Mouse (Mus musculus): ENCODE measurements around the gene Il4i1.

Il4i1 gene

GRCm38 (mm10) chr7:44835373-44836015 is 19.3 kb downstream of the Il4i1 start:
- no peak for TF ChIP-seq GATA4 (IDR thresholded peaks at IDR 0.05; ENCODE audit: insufficient replicate concordance, low read length)

- no peak for TF ChIP-seq GATA4 (IDR thresholded peaks at IDR 0.05; ENCODE audit: insufficient replicate concordance, low read length)
Observed at GRCm38 (mm10) chr7:44836016-44836404, 19.8 kb downstream of the Il4i1 start.

GRCm38 (mm10) chr7:44836423-44837053 is 20.4 kb downstream of the Il4i1 start:
- no peak for TF ChIP-seq GATA4 (IDR thresholded peaks at IDR 0.05; ENCODE audit: insufficient replicate concordance, low read length)

GRCm38 (mm10) chr7:44838073-44838472 is 21.9 kb downstream of the Il4i1 start:
- no peak for TF ChIP-seq GATA4 (IDR thresholded peaks at IDR 0.05; ENCODE audit: insufficient replicate concordance, low read length)

GRCm38 (mm10) chr7:44839171-44839490 is 22.9 kb downstream of the Il4i1 start:
- no peak for TF ChIP-seq GATA4 (IDR thresholded peaks at IDR 0.05; ENCODE audit: insufficient replicate concordance, low read length)

DNA sequence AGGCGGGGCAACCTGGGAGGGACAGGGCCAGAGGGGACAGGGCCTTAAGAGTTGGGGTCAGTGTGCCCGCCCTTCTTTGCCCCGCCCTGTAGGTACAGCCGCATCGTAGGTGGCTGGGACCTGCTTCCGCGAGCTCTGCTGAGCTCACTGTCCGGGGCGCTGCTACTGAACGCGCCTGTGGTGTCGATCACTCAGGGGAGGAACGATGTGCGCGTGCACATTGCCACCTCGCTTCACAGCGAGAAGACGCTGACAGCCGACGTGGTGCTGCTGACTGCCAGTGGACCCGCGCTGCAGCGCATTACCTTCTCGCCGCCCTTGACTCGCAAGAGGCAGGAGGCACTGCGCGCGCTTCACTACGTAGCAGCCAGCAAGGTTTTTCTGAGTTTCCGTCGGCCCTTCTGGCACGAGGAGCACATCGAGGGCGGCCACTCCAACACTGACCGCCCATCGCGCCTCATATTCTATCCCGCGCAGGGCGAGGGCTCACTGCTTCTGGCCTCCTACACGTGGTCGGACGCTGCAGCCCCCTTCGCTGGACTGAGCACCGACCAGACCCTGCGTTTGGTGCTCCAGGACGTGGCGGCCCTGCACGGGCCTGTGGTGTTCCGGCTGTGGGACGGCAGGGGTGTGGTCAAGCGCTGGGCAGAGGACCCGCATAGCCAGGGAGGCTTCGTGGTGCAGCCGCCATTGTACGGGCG is 23.5 kb downstream of the Il4i1 start:
- no peak for TF ChIP-seq GATA4 (IDR thresholded peaks at IDR 0.05; ENCODE audit: insufficient replicate concordance, low read length)

DNA sequence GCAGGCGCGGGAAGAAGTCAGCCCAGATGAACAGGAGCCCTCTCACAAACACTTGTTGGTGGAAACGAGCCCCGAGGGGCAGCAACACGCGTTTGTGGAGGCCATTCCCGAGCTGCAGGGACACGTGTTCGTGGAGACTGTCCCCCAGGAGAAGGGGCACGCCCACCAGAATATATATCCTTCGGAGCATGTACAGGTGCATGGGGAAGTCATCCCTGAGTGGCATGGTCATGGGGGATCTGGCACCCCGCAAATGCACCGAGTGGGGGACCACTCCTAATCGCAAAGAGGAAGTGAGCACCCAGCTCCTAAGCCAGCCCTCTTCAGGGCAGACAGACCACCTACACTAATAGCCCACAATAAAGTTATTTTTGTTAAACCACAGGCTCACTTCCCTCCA is 24.2 kb downstream of the Il4i1 start:
- no peak for TF ChIP-seq GATA4 (IDR thresholded peaks at IDR 0.05; ENCODE audit: insufficient replicate concordance, low read length)

DNA sequence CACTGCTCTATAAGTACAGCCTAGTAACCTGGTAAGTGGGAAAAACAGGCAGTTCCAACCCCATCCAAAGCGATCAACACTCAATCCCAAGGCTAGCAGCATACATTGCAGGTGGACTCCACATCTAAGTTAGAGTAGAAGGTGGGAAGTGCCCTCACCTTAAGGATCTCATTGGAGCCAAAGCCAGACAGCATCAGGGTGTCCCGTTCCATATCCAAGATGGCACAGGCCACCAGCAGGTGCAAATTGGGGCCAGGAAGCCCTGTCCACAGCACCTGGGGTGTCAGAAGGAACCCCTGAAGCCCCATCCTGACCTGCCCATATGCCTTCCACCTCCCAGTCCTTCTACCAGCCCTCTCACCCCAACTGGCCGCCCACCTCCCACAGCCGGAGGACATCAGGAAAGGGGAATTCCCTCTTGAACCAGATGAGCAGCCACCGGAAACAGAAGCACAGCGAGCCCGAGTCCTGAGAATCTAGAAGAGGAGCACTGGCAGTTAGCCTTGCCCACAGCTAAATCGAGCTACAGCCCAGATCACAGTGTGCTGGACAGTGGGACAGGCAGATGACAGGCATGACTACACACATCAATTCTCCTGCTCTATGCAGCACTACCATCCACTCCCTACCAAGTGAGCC is 25.8 kb downstream of the Il4i1 start:
- TF ChIP-seq GATA4 (IDR thresholded peaks at IDR 0.05; ENCODE audit: insufficient replicate concordance, low read length), result no peak

GRCm38 (mm10) chr7:44845006-44845405 is 28.8 kb downstream of the Il4i1 start:
- TF ChIP-seq GATA4 (IDR thresholded peaks at IDR 0.05; ENCODE audit: insufficient replicate concordance, low read length), result no peak

GRCm38 (mm10) chr7:44846804-44847203 is 30.6 kb downstream of the Il4i1 start:
- no peak for TF ChIP-seq GATA4 (IDR thresholded peaks at IDR 0.05; ENCODE audit: insufficient replicate concordance, low read length)

- no peak for TF ChIP-seq GATA4 (IDR thresholded peaks at IDR 0.05; ENCODE audit: insufficient replicate concordance, low read length)
Observed at GRCm38 (mm10) chr7:44847772-44848171, 31.6 kb downstream of the Il4i1 start.

DNA sequence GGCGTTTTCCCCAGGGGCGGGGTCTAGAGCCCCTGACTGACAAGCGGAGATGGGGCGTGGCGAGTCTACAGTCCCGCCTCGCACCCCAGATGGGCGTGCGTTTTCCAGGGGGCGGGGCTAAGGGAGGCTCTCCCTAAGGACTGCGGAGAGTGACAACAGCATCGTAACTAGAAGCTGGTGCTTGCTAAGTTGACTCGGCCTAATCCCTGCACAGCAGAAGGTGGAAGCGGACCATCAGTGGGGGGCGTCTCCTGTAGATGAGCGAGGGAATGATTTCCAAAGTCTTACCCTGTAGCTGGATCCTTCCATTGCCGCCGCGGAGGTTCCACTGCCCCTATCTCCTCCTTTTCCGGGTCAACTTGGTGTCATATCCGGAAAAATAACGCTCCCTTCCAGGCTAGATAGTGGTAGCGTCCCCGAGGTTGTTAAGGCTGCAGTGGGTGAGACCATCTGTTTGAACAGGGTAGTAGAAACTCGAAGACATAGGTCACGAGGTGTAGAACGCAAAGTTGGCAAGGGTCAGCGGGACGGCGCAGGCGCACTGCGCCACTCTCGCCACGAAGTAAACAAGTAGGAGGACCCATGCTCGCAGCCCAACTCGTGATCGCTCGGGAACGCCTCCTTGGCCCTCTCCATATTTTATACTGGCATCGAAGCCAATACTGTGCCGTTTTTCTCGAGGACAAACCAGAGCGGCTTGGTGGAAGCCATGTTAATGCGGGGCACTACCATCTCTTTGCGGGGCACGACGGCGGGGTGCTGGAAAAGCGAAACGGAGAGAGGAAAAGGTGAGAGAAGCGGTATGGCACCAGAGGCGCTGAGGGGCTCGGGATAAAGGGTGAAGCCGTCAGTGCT is 32.6 kb downstream of the Il4i1 start, which contains the start of the genes Akt1s1 and Tbc1d17:
Akt1s1 (plus strand) TSS at position 431 of the 855 bp plus-strand sequence.
Tbc1d17 (minus strand) TSS at position 519 of the 855 bp plus-strand sequence.
- peak; percentile 93; the same call in 1 of the 2 replicates for TF ChIP-seq GATA4 (IDR thresholded peaks at IDR 0.05; ENCODE audit: insufficient replicate concordance, low read length)

- TF ChIP-seq GATA4 (IDR thresholded peaks at IDR 0.05; ENCODE audit: insufficient replicate concordance, low read length), result peak; percentile 68; the same call in 1 of the 2 replicates
Observed at GRCm38 (mm10) chr7:44849416-44850111, 33.4 kb downstream of the Il4i1 start.

DNA sequence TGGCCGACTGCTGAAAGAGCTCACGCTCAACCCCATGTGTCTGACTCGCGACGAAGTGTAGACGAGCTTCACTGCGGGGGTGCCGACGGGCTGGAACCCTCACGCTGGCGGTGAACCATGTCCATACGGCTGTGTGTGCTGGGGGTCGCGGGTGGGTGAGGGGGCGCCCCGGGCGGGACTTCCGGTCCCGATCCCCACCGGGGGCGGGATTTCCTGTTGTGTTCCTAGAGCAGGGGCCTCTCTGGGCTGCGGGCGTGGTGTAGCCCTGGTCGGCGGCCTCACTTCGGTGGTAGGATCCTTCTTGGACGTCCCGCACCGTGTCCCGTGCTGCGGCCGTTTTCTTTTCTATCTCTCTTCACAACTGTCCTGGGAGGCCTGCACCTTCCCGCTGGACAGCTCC is 34.0 kb downstream of the Il4i1 start:
- no peak for TF ChIP-seq GATA4 (IDR thresholded peaks at IDR 0.05; ENCODE audit: insufficient replicate concordance, low read length)

Data from liver, adult (tissue).